Mouse (Mus musculus) CH12.LX (cell line): Measurements from ENCODE around the gene Myom1. TPM values are rescaled to one million over a fixed set of nuclear protein-coding genes. Genes with fewer than 3 reads are reported as not detected.

ENCODE experiments used
- DNase-seq: peaks from one replicate; pipeline ENCODE4 v3.0.0-alpha.2; 2013; ENCODE audit errors: extremely low read depth
- H3K27ac ChIP-seq: 2 replicates; pipeline ENCODE4 v1.5.1; 2012; ENCODE audit warnings: low read depth, mild to moderate bottlenecking, control low read depth, moderate library complexity; ENCODE audit not compliant: insufficient read depth
- H3K27me3 ChIP-seq: replicated peaks from 2 replicates; pipeline ENCODE3; 2012; ENCODE audit warnings: inconsistent platforms
- H3K36me3 ChIP-seq, 2 experiments: replicated peaks in 1 of 2; 2 replicates each; pipeline versions ENCODE3 to v1.6.1; 2012; ENCODE audit warnings: inconsistent platforms in 1 of 2, low read length in 1 of 2, mild to moderate bottlenecking in 1 of 2, mixed read lengths in 1 of 2, moderate library complexity in 1 of 2; ENCODE audit not compliant: control insufficient read depth in 1 of 2, insufficient read depth in 1 of 2
- H3K4me1 ChIP-seq, 2 experiments: 2 replicates each; pipeline ENCODE4 v1.6.1; 2012; ENCODE audit warnings: inconsistent platforms in 1 of 2, moderate library complexity in 1 of 2; ENCODE audit not compliant: insufficient read depth in 2 of 2, control insufficient read depth in 1 of 2
- H3K4me2 ChIP-seq: 2 replicates; pipeline ENCODE4 v1.6.1; 2012; ENCODE audit warnings: low read depth, mild to moderate bottlenecking, control low read depth; ENCODE audit not compliant: poor library complexity, insufficient read depth, severe bottlenecking
- H3K4me3 ChIP-seq, 3 experiments: fragments of 150-350 bp in 1 of 3; sonication (generic) in 1 of 3; replicated peaks in 1 of 3; 2 replicates each; pipeline versions ENCODE3 to v1.5.1; 2011 to 2012; ENCODE audit warnings: low read depth in 2 of 3, low read length in 2 of 3, mild to moderate bottlenecking in 2 of 3, moderate library complexity in 2 of 3, control low read depth in 1 of 3, improper control_type of control experiment in 1 of 3, inconsistent platforms in 1 of 3, mixed read lengths in 1 of 3; ENCODE audit not compliant: poor library complexity in 1 of 3
- H3K79me2 ChIP-seq: replicated peaks from 2 replicates; pipeline ENCODE4 v1.6.1; 2012; ENCODE audit warnings: mild to moderate bottlenecking, moderate library complexity; ENCODE audit not compliant: control insufficient read depth, poor library complexity, insufficient read depth, severe bottlenecking; ENCODE audit errors: extremely low read depth
- H3K9ac ChIP-seq: 2 replicates; pipeline ENCODE4 v1.6.1; 2012; ENCODE audit warnings: low read depth, mild to moderate bottlenecking, control low read depth, moderate library complexity; ENCODE audit not compliant: insufficient read depth
- H3K9me3 ChIP-seq: replicated peaks from 2 replicates; pipeline ENCODE3; 2012; ENCODE audit warnings: low read length, inconsistent platforms, mixed read lengths
- CHD1 ChIP-seq: IDR thresholded peaks from 2 replicates; pipeline ENCODE4 v1.6.1; 2012; ENCODE audit warnings: low read depth, low read length, improper control_type of control experiment, inconsistent platforms
- CTCF ChIP-seq, 2 experiments: IDR thresholded peaks in 1 of 2; conservative IDR thresholded peaks in 1 of 2; 2 replicates each; pipeline ENCODE4 v1.5.1; 2011 to 2012; ENCODE audit warnings: low read depth in 2 of 2, low read length in 2 of 2, improper control_type of control experiment in 1 of 2, inconsistent platforms in 1 of 2, mild to moderate bottlenecking in 1 of 2, moderate library complexity in 1 of 2
- E2F4 ChIP-seq: IDR thresholded peaks from 2 replicates; pipeline ENCODE4 v1.6.1; 2011; ENCODE audit warnings: low read depth, low read length, improper control_type of control experiment; ENCODE audit not compliant: insufficient replicate concordance
- ELF1 ChIP-seq: IDR thresholded peaks from 2 replicates; pipeline ENCODE4 v1.6.1; 2014; ENCODE audit warnings: low read depth, mild to moderate bottlenecking, inconsistent platforms, low read length, improper control_type of control experiment
- KAT2A ChIP-seq: IDR thresholded peaks from 2 replicates; pipeline ENCODE4 v1.6.1; 2012; ENCODE audit warnings: low read length, improper control_type of control experiment, inconsistent platforms; ENCODE audit not compliant: insufficient replicate concordance
- MAFK ChIP-seq: IDR thresholded peaks from 2 replicates; pipeline ENCODE4 v1.6.1; 2011; ENCODE audit warnings: low read length, improper control_type of control experiment; ENCODE audit not compliant: insufficient replicate concordance
- MEF2A ChIP-seq: IDR thresholded peaks from 2 replicates; pipeline ENCODE4 v1.6.1; 2014; ENCODE audit warnings: low read depth, mild to moderate bottlenecking, inconsistent platforms, low read length, improper control_type of control experiment, borderline replicate concordance
- MYC ChIP-seq: IDR thresholded peaks from 2 replicates; pipeline ENCODE4 v1.6.1; 2011; ENCODE audit warnings: low read depth, mild to moderate bottlenecking, improper control_type of control experiment, low read length
- NRF1 ChIP-seq: IDR thresholded peaks from 2 replicates; pipeline ENCODE4 v1.6.1; 2014; ENCODE audit warnings: low read depth, mild to moderate bottlenecking, inconsistent platforms, low read length, improper control_type of control experiment, moderate library complexity
- POLR2A ChIP-seq: IDR thresholded peaks from 2 replicates; pipeline ENCODE4 v1.6.1; 2011; ENCODE audit warnings: low read depth, mild to moderate bottlenecking, improper control_type of control experiment, low read length
- RAD21 ChIP-seq: IDR thresholded peaks from 2 replicates; pipeline ENCODE4 v1.6.1; 2011; ENCODE audit warnings: low read depth, mild to moderate bottlenecking, low read length, improper control_type of control experiment, moderate library complexity
- RCOR1 ChIP-seq: conservative IDR thresholded peaks from 2 replicates; pipeline ENCODE4 v1.6.1; 2012; ENCODE audit warnings: low read depth, mild to moderate bottlenecking, inconsistent platforms, low read length, improper control_type of control experiment
- TBP ChIP-seq: conservative IDR thresholded peaks from 2 replicates; pipeline ENCODE4 v1.6.1; 2011; ENCODE audit warnings: low read depth, low read length, improper control_type of control experiment
- TCF12 ChIP-seq: IDR thresholded peaks from 2 replicates; pipeline ENCODE4 v1.6.1; 2014; ENCODE audit warnings: low read depth, mild to moderate bottlenecking, inconsistent platforms, low read length, improper control_type of control experiment
- UBTF ChIP-seq: IDR thresholded peaks from 2 replicates; pipeline ENCODE4 v1.6.1; 2012; ENCODE audit warnings: low read depth, mild to moderate bottlenecking, inconsistent platforms, low read length, improper control_type of control experiment, moderate library complexity
- USF1 ChIP-seq: IDR thresholded peaks from 2 replicates; pipeline ENCODE4 v1.6.1; 2014; ENCODE audit warnings: low read depth, mild to moderate bottlenecking, inconsistent platforms, low read length, improper control_type of control experiment
- USF2 ChIP-seq: conservative IDR thresholded peaks from 2 replicates; pipeline ENCODE4 v1.6.1; 2011; ENCODE audit warnings: low read depth, low read length, improper control_type of control experiment
- dilution Hi-C: fragments of 300-500 bp; cut with MboI; formaldehyde crosslinking; loops from 2 replicates; pipeline ENCODE4 v1.14.3; 2020; ENCODE audit warnings: low sequenced_read_pairs; ENCODE audit not compliant: extremely low pct_unique_long_range_greater_than_20kb, extremely low pct_ligation_motif_present
- in situ Hi-C: fragments of 300-500 bp; cut with MboI; formaldehyde crosslinking; loops from 3 replicates; pipeline ENCODE4 v1.14.3; 2019; ENCODE audit warnings: low sequenced_read_pairs, low pct_ligation_motif_present, low pct_unique_long_range_greater_than_20kb, mixed read lengths
- polyA plus RNA-seq: library from polyadenylated mRNA; unstranded; fragments of >175 nt; gene quantifications from 2 replicates; pipeline ENCODE4 v1.2.1, GENCODE M21; 2012; ENCODE audit warnings: low read depth; ENCODE audit not compliant: insufficient read length
- total RNA-seq, 2 experiments: library from RNA; depleted of rRNA; stranded (reverse); fragments of 300-350 nt in 1 of 2; fragments of >200 nt in 1 of 2; gene quantifications; 2 replicates each; pipeline ENCODE4 v1.2.3; 2012 to 2014

Myom1 gene
- total and polyA plus RNA-seq, 3 experiments: 0.26 to 0.93 (median 0.55) TPM

GRCm38 (mm10) chr17:71145248-71145961 is 143.0 kb downstream of the Myom1 start:
- Histone ChIP-seq H3K9ac (no peak overlapping the region), H3K4me1 (no peaks in the 10 kb centered on the region; a peak in 1 of 4 replicates), H3K4me2 (no peak overlapping the region), H3K36me3 (no peaks in the 10 kb centered on the region), H3K79me2 (no peaks in the 10 kb centered on the region), H3K4me3 (no peak overlapping the region), H3K27ac (no peak overlapping the region)
- dilution Hi-C loops: no loop called here
- DNase-seq: no peak
- in situ Hi-C loops: no loop called here
- TF ChIP-seq ELF1 (no peak), KAT2A (no peak), MAFK (no peak), NRF1 (no peak), MEF2A (no peak), UBTF (no peak), RCOR1 (no peak), CHD1 (no peak), CTCF (conservative IDR thresholded peaks at IDR 0.05 in 1 of 2, IDR thresholded peaks at IDR 0.05 in 1 of 2; ENCODE audit: low read depth in 2 of 2, low read length in 2 of 2) (no peak)
- TF ChIP-seq, all 38 proteins: peak for 0
- no peaks in the 10 kb centered on the region for H3K9me3 ChIP-seq
- no peaks in the 10 kb centered on the region for H3K27me3 ChIP-seq

- no peaks in the 10 kb centered on the region for H3K36me3 ChIP-seq
- no peak for DNase-seq
- H3K9ac ChIP-seq: no peak overlapping the region
- H3K27me3 ChIP-seq: no peaks in the 10 kb centered on the region
- H3K4me2 ChIP-seq: no peak overlapping the region
- in situ Hi-C loops: no loop called here
- H3K79me2 ChIP-seq: no peaks in the 10 kb centered on the region
- TF ChIP-seq CHD1 (no peak), E2F4 (no peak), TBP (no peak), MEF2A (no peak), USF1 (no peak), RAD21 (no peak), RCOR1 (no peak), USF2 (no peak), MYC (no peak), TCF12 (no peak), POLR2A (no peak)
- no peak overlapping the region for H3K27ac ChIP-seq
- no peak overlapping the region for H3K4me3 ChIP-seq
- dilution Hi-C loops: no loop called here
- no peaks in the 10 kb centered on the region for H3K9me3 ChIP-seq
- H3K4me1 ChIP-seq: no peaks in the 10 kb centered on the region
These were observed 150.9 kb downstream of the Myom1 start for GRCm38 (mm10) chr17:71153356-71153755.
